Mouse (Mus musculus): ENCODE data around the gene Olfr414.

Gene Olfr414

DNA sequence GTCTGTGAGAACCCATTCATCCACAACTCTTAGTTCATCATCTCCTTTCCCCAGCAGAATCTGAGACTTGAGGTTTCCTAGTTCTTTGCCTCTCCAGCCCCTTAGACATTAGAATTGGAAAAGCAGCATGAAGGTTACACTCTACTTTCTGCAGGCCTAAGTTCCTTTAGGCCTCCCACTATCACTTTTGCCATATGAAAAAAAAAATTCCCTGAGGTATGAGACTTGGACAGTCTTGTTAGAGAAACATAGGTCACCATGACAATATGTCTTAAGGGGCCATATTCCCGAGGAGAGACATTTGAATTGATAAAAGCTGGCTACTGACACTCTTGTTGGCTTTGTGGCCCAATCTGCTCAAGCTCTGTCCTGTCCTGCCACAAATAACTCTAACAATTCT is at the start of gene Olfr414:
TSS of gene Olfr414 (plus strand) at position 301 of the 400 bp plus-strand sequence.
- no peak for DNase-seq (ENCODE audit: low spot score)

DNA sequence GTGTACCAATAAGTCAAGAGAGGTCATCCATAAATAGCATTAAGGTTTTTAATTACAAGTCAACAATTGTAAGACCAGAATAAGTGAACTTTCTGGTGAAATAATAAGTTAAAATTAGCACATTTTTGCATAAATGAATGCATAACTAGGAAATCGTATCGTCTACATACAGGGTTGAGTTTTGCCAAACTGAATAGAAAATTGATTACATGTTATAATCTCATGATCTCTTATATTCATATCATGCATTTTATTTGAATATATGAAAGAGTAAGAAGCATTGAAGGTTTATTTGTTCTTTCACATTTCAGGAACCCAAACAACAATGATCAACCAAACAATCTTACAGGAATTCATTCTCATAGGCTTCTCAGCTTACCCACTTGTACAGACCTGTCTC is 33.1 kb upstream of the Olfr414 start, which contains the start of gene Olfr248:
TSS of gene Olfr248 (plus strand) at position 301 of the 400 bp plus-strand sequence.
- DNase-seq (ENCODE audit: low spot score) = no peak

GRCm38 (mm10) chr1:174422959-174423358 is 905 bp upstream of the Olfr414 start:
- no peak for DNase-seq (ENCODE audit: low spot score)

DNA sequence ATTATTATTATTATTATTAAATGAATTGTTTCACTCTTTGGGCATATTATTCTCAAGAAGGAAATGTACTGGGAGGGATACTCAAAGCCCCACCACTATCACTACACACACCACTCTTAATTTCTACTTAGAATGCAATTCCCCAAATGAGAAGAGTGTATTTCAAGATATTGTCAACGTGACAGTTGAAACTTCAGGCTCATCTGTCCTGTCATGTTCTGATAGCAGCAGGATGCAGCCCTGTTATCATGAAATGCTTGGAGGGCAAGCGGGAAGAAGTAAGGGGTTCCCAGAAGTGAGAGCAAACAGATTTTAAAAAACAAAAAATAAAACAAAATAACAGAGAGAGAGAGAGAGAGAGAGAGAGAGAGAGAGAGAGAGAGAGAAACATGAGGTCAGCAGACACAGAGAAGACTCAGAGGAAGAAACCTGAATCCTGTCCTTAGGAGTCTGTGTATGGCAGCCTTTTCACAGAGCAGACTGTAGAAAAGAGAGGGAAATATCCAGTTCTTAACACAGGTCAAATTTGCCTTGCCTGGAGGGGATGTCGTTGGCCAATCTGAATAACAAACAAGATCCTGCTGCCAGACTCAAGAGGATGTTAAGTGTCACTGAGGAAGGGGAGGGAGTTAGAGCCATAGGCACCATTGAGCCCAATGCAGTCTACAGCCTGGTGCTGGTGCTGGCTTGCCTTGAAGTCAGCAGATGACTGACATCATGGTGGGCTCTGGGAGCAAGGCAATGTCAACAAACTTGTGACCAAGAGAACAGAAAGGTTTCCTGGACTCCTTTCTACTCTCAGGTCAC is 2.5 kb downstream of the Olfr414 start:
- no peak for DNase-seq (ENCODE audit: low spot score)

GRCm38 (mm10) chr1:174427402-174427801 is 3.5 kb downstream of the Olfr414 start:
- DNase-seq (ENCODE audit: low spot score) = no peak

DNA sequence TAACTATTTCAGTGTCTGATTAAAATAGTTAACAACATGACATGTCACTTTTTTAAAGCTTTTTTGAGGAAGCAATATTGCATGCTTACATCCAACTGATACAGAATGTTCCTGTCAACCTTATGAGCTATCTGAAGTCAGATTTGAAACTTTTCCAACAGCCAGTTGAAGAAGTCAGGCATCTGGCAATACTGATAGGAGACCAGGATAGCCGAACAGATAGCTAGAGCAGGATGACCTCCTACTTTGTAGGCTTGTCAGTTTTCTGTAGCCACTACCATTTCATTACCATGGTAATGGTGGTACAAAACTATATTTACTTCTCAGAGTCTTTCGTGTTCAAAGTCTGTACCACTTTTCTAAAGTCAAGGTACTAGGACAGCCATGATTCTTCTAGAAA is 4.5 kb downstream of the Olfr414 start:
- no peak for DNase-seq (ENCODE audit: low spot score)

- DNase-seq (ENCODE audit: low spot score) = no peak
These were observed 10.3 kb downstream of the Olfr414 start for GRCm38 (mm10) chr1:174434121-174434520.

DNA sequence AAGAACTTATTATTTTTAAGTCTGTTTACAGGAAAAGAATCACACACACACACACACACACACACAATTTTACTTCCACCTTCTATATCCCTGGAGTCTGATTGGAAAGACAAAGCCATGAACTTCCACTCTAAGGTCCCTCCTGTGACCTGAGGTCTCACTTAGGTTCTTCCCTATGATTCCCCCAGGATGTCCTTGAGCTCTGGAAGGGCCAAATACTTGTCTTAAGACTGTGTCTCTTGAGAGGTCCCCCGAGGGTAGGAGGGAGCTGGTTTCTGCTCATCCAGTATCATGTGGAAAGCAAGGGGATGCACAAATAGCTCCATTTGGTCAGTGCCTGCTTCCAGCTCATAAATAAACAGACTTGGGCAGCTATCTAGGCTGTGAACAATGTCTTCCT is 17.9 kb downstream of the Olfr414 start, which contains the start of gene Olfr220:
TSS of gene Olfr220 (plus strand) at position 301 of the 400 bp plus-strand sequence.
- no peak for DNase-seq (ENCODE audit: low spot score)

GRCm38 (mm10) chr1:174455100-174455499 is 31.2 kb downstream of the Olfr414 start:
- no peak for DNase-seq (ENCODE audit: low spot score)

- no peak for DNase-seq (ENCODE audit: low spot score)
These were observed 41.5 kb downstream of the Olfr414 start for GRCm38 (mm10) chr1:174465385-174465784.

DNA sequence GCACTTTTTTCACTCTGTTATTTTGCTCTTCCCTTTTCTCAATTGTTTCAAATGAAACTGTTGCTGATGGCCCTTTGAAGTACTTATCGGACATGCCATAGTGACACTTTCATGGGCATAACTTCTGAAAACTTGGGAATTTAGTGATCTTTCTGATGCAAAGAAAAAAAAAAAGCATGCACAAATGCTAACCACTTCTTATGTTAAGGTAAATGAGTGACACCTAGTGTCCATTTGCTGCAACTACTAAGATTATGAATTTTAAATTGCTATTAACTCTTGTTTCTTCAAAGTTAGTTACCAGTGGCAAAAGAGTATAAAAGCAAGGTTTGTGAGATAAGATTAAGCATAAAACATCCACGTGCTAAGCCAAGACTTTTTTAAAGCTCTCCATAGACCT is 42.4 kb downstream of the Olfr414 start:
- no peak for DNase-seq (ENCODE audit: low spot score)

- peak; percentile 37 for DNase-seq (ENCODE audit: low spot score)
These were observed 45.9 kb downstream of the Olfr414 start for GRCm38 (mm10) chr1:174469736-174470135.

DNA sequence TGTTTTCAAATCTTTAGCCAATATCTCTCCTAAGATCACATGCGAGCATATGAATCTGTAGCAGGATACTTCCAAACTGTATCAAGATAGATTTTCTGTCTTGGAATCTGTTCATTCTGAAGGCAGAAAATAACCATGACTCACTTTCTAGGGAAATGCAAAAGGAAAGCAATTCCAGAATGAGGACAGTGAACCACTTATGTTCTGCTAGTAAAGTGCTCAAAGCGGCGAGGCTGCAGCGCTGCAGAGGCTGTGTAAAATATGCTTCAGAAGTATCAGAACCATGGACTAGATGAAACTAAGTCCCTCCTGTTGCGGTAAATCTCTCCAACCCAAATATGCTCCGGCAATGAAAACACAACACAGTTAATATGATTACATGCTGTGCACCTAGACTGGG is 58.7 kb downstream of the Olfr414 start:
- no peak for DNase-seq (ENCODE audit: low spot score)
